Mouse (Mus musculus): ENCODE results near the gene Eif5a2. TPM values are rescaled to one million over a fixed set of nuclear protein-coding genes. Genes with fewer than 3 reads are reported as not detected.

The Eif5a2 gene
- polyA plus RNA-seq, 1 experiment from 2014 or later: 11.0 TPM

GRCm38 (mm10) chr3:28816010-28816540 is 35.0 kb downstream of the Eif5a2 start:
- Histone ChIP-seq H3K4me3 (no peak overlapping the region), H3K9me3 (no peaks in the 10 kb centered on the region), H3K27ac (no peak overlapping the region), H3K36me3 (no peaks in the 10 kb centered on the region), H3K27me3 (no peaks in the 10 kb centered on the region), H3K4me2 (no peak overlapping the region), H3K4me1 (replicated peaks) (0 out of 2 replicates have a peak, but pooled peaks cover 2% of the 10 kb centered on the region), H3K9ac (no peak overlapping the region)
- ATAC-seq (ENCODE audit: low FRiP score): no peak
- 92% methylated on average over 4 of the region's 4 CpGs for WGBS

GRCm38 (mm10) chr3:28826272-28826671 is 45.2 kb downstream of the Eif5a2 start:
- Histone ChIP-seq H3K27me3 (no peaks in the 10 kb centered on the region), H3K27ac (no peak overlapping the region), H3K4me1 (replicated peaks) (no peaks in the 10 kb centered on the region), H3K36me3 (no peaks in the 10 kb centered on the region), H3K4me3 (no peak overlapping the region), H3K9ac (no peak overlapping the region), H3K9me3 (no peaks in the 10 kb centered on the region), H3K4me2 (no peak overlapping the region)
- no peak for ATAC-seq (ENCODE audit: low FRiP score)
- 87% methylated on average over 1 of the region's 1 CpGs for WGBS

- Histone ChIP-seq H3K4me2 (no peak overlapping the region), H3K4me1 (replicated peaks) (no peaks in the 10 kb centered on the region), H3K36me3 (no peaks in the 10 kb centered on the region), H3K9ac (no peak overlapping the region), H3K27me3 (no peaks in the 10 kb centered on the region), H3K9me3 (no peaks in the 10 kb centered on the region), H3K27ac (no peak overlapping the region), H3K4me3 (no peak overlapping the region)
- 90% methylated on average over 2 of the region's 2 CpGs for WGBS
- no peak for ATAC-seq (ENCODE audit: low FRiP score)
These were observed 46.5 kb downstream of the Eif5a2 start for GRCm38 (mm10) chr3:28827605-28828004.

- H3K9ac ChIP-seq: no peak overlapping the region
- H3K27ac ChIP-seq: no peak overlapping the region
- no peak for ATAC-seq (ENCODE audit: low FRiP score)
- H3K4me2 ChIP-seq: no peak overlapping the region
- 93% methylated on average over 2 of the region's 2 CpGs for WGBS
- no peaks in the 10 kb centered on the region for H3K9me3 ChIP-seq
- no peak overlapping the region for H3K4me3 ChIP-seq
- no peaks in the 10 kb centered on the region for H3K36me3 ChIP-seq
- no peaks in the 10 kb centered on the region for H3K27me3 ChIP-seq
- no peaks in the 10 kb centered on the region for H3K4me1 ChIP-seq (replicated peaks)
These were observed 48.4 kb downstream of the Eif5a2 start for GRCm38 (mm10) chr3:28829454-28829853.

GRCm38 (mm10) chr3:28836796-28837371 is 55.8 kb downstream of the Eif5a2 start:
- Histone ChIP-seq H3K9ac (no peak overlapping the region), H3K36me3 (no peaks in the 10 kb centered on the region), H3K4me3 (no peak overlapping the region), H3K27ac (no peak overlapping the region), H3K9me3 (no peaks in the 10 kb centered on the region), H3K27me3 (no peaks in the 10 kb centered on the region), H3K4me2 (no peak overlapping the region), H3K4me1 (replicated peaks) (0 out of 2 replicates have a peak, but pooled peaks cover under 1% of the 10 kb centered on the region)
- 80% methylated on average over 2 of the region's 2 CpGs for WGBS
- no peak for ATAC-seq (ENCODE audit: low FRiP score)

GRCm38 (mm10) chr3:28841886-28842649 is 61.0 kb downstream of the Eif5a2 start:
- H3K36me3 ChIP-seq: no peaks in the 10 kb centered on the region
- no peak for ATAC-seq (ENCODE audit: low FRiP score)
- H3K9me3 ChIP-seq: no peaks in the 10 kb centered on the region
- H3K4me2 ChIP-seq: no peak overlapping the region
- no peak overlapping the region for H3K9ac ChIP-seq
- H3K27me3 ChIP-seq: no peaks in the 10 kb centered on the region
- H3K4me1 ChIP-seq (replicated peaks): 0 out of 2 replicates have a peak, but pooled peaks cover 5% of the 10 kb centered on the region
- 25% methylated on average over 3 of the region's 3 CpGs for WGBS
- no peak overlapping the region for H3K4me3 ChIP-seq
- no peak overlapping the region for H3K27ac ChIP-seq

- Histone ChIP-seq H3K4me1 (replicated peaks) (0 out of 2 replicates have a peak, but pooled peaks cover 5% of the 10 kb centered on the region), H3K36me3 (no peaks in the 10 kb centered on the region), H3K27me3 (no peaks in the 10 kb centered on the region), H3K9me3 (no peaks in the 10 kb centered on the region), H3K27ac (no peak overlapping the region), H3K4me3 (no peak overlapping the region), H3K9ac (no peak overlapping the region), H3K4me2 (no peak overlapping the region)
- WGBS: 45% methylated on average over 8 of the region's 8 CpGs
- no peak for ATAC-seq (ENCODE audit: low FRiP score)
These were observed 62.2 kb downstream of the Eif5a2 start for GRCm38 (mm10) chr3:28843231-28843630.

- Histone ChIP-seq H3K9ac (no peak overlapping the region), H3K27me3 (no peaks in the 10 kb centered on the region), H3K27ac (no peak overlapping the region), H3K4me1 (replicated peaks) (0 out of 2 replicates have a peak, but pooled peaks cover 2% of the 10 kb centered on the region), H3K4me3 (no peak overlapping the region), H3K36me3 (no peaks in the 10 kb centered on the region), H3K9me3 (no peaks in the 10 kb centered on the region), H3K4me2 (no peak overlapping the region)
- no peak for ATAC-seq (ENCODE audit: low FRiP score)
These were observed 66.0 kb downstream of the Eif5a2 start for GRCm38 (mm10) chr3:28847115-28847514.

Other genes starting within 250 kb of the Eif5a2 start
- 0.04 TPM in 1 of 2 replicates, not detected in the other for gene Slc2a2, start 83.4 kb upstream of the Eif5a2 start, polyA plus RNA-seq (2015; fragmentation: Nextera tagmentation; extraction: Ambion mirVana)
- gene Rpl22l1, start 24.2 kb downstream of the Eif5a2 start, polyA plus RNA-seq (2015; fragmentation: Nextera tagmentation; extraction: Ambion mirVana): 225 and 252 TPM in 2 replicates
- gene Gm1527, start 111.3 kb downstream of the Eif5a2 start, polyA plus RNA-seq (2015; fragmentation: Nextera tagmentation; extraction: Ambion mirVana): not detected in 2 replicates